Mouse (Mus musculus) erythroid progenitor cell, adult 5-6 weeks (primary cell): ENCODE measurements around the gene Cog2. TPM values are rescaled to one million over a fixed set of nuclear protein-coding genes. Genes with fewer than 3 reads are reported as not detected.
A peak's percentile ranks its signal among the peaks of the same experiment; 100 is the strongest.

Experiments
- ATAC-seq: replicated peaks from 2 replicates; pipeline ENCODE4 v1.8.0; 2016; ENCODE audit warnings: moderate number of reproducible peaks, mild to moderate bottlenecking, moderate TSS enrichment, inconsistent platforms; ENCODE audit not compliant: poor library complexity, low FRiP score, severe bottlenecking
- total RNA-seq, 2 experiments: library from RNA; stranded (forward) in 1 of 2; stranded (reverse) in 1 of 2; fragments of 150-400 nt in 1 of 2; fragments of 186-747, 209-891 nt in 1 of 2; gene quantifications; 2 replicates each; pipeline versions ENCODE4 v1.2.3 to v1.2.4; 2015 to 2017; ENCODE audit warnings: low replicate concordance in 2 of 2

Gene Cog2
- total RNA-seq, 2 experiments from 2014 or later, result 6.7 to 14.5 TPM

DNA sequence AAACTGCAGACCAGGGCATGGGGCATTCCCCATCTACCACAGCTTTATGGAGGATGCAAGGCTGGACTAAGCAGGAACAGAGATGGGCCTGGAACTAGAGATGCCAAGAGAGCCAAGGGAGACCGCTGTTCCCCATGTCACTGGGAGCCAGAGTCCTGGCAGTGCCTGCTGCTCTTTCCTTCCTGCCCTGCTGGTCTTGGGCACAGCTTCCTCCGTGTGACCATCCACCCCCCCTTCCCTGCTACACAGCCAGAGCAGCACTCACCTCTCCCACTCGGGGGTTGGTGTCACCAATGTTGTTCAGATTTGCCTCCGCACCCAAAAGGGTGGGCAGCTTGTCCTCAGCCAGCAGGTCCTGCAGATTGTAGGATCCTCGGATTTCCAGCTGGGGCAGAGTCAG, 36.9 kb downstream of the Cog2 start:
- no peak for ATAC-seq

DNA sequence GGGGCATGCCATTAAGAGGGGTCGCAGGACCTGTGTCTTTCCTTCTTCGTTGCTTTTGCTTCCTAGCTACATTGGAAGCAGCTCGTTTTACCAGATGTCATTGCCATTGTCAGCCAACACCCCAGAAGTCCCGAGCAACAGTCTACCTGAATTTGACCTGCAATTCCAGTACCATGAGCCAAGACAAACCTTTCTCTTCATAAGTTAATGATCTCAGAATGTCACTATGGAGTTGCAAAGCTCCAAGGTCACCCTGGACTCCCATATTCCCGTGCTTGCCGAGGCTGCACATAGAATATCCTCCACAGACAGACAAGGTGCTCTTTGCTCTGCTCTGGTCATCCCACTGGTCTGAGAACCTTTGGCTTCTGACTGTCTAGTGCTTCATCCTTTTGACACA, 46.6 kb downstream of the Cog2 start:
- no peak for ATAC-seq

DNA sequence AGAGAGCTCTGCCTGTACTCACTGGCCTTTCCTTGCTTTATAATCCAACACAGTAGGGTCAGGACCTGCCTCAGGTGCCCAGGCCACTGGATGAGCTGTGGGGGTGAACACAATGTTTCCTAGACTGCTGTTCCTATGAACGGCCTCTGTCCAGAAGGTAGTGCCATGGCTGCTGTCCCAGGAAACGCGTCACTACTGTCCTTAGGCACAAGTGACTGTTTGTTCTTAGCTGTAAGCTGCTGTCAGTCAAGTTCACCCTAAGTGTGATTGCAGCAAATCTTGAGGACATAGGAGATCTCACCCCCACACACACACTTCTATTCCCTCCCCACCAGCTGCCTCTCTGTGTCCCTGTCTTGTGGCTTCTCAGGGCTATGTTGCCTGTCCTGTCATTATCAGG, 47.0 kb downstream of the Cog2 start:
- no peak for ATAC-seq

DNA sequence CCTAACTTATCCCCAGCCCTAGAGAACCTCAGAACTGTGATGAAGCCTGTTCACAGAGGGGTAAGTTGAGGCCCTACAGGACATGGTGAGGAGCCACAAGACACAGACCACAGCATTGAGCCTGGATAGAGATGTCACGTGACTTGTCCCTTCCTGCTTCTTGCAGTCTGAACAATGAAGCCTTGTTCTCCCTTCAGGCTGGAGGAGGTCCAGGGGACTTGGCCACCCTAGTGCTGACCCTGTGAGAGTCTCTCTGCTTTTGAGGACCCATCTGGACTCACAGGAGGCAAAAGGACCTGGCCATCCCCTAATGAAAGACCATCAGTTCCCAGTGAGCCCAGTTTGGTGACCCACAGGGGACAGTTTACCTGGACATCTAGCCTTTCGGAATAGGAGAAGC, 48.5 kb downstream of the Cog2 start:
- ATAC-seq, result no peak

DNA sequence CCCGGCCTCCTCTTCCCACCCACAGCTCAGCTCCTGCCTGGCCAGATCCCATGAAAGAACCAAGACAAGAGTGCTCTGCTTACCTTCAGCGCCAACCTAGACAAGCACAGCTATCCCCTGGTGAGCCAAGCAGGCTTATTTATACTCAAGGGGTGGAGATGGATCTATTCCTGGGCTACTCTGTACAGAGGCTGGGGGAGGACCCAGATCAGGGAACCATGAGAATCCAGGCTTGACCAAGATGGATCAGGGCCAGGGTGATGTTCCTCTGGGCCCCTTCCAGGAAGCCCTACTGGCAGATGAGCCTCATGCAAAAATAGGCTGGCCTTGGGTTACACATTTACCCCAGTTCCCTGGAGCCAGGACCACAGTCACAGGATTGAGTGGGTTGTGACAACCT, 49.0 kb downstream of the Cog2 start, which contains the start of gene Agt:
TSS of gene Agt (minus strand) at position 114 of the 400 bp plus-strand sequence.
- ATAC-seq, result no peak

DNA sequence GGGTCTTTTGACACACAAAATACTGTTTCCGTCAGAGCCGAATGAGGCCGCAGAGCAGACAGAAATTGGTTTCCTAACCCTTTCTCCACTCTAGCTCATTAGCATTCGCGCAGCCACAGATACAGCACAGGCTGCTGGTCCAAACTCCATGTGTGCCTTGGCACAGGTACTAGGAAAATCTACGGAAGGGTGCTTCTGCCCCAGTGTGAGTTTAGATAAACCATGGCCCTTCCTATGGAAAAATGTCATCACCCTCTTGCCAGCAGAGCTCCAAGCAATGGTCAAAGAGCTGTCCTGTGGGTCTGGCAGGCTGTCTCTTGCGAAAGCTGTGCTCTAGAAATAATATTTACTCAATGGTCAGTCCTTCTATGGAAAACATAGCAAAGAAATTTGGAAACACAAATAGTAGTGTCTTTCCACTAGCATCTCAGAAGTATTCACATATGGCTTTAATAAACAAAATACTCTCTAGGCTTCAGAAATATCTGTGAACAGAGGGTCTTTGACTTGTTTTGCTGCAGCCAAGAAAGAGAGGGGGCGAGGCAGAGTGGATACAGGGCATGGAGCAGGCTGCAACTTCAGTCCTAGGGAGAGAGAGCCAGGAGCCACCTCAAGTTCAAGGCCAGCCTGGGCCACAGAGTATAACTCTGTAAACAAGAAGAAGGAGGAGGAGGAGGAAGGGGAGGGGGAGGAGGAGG, 51.3 kb downstream of the Cog2 start:
- ATAC-seq, result no peak

DNA sequence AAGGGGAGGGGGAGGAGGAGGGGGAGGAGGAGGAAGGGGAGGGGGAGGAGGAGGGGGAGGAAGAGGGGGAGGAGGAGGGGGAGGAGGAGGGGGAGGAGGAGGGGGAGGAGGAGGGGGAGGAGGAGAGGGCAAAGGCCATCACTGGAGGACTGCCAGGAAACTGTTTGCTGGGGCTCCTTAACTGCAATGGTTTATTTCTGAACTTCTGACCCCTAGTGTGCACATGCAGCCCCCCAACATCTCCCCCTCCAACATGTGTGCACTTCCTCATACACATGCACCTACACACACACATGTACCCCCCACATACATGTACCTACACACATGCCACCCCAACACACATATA, 51.8 kb downstream of the Cog2 start:
- no peak for ATAC-seq

DNA sequence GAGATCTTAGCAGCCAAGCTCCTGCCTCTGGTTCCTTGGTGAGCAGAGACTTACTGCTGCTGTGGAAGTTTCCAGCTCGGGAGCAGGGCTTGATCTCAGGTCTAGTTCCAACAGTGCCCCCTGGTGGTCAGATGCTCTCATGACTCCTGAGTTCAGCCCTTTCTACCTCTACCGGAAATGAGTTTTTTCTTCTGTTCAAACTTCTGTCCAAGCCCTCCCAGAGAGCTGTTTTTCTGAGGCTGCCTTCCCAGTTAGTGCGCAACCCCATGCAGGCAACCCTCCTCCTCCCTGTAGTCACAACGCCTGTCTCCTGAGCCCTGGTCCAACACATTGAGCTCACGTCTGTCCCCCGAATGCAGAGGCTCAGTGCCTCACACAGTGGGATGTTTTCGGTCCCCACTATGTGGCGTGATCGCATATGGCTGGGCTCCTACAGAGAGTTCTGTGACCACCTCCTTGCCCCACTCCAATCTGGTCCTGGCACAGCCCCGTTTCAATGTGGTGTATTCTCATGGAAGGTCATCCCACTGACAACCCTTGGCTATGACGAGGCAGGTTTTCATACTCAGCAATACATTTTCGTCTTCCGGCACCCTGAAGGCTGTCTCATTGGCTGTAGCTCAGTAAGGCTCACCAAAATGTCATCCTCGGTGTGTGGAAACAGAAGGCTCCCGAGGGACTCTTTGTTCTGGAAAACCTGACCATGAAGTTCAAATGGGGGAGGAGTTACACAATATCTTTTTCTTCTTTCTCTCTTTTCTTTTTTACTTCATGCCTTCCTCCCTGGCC, 53.2 kb downstream of the Cog2 start:
- ATAC-seq, result peak; percentile 82

DNA sequence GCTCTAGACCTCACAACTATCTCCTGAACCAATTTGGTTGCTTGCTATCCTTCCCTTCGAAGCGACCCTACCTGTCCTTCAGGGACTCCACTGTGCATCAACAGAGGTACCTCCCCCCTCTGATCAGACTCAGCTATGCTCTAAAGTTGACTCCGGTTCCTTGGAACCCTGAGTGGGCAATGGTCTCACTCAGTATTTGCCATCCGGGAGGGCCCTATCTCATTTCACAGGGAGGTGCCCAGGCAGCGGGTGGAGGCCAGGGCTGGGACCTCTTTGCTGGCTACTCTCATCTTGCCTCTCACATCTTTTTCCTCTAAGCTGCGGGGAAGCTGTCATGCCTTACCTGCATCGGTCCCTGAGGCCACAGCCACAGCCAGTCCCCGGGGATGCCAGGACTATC, 55.2 kb downstream of the Cog2 start, which contains the start of gene Capn9:
TSS of gene Capn9 (plus strand) at position 301 of the 400 bp plus-strand sequence.
- ATAC-seq, result no peak

DNA sequence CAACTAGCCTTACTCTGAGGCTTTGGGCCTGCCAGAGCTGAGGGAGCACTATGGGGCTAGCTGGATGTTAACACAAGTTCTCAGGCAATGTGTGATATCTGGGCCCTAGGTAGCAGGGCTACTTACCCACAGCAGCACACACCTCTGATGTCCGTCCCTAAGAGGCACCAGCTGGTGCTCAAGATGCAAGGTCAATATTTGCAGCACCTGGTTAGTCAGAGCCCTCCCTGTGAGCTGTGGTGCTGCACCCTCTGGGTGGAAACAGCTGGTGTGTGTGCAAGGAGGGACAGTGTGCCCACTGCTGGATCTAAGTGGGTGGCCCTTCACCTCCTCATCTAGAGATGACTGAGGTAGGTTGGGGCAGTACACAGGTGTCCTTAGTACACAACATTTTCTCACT, 56.2 kb downstream of the Cog2 start:
- ATAC-seq, result no peak

DNA sequence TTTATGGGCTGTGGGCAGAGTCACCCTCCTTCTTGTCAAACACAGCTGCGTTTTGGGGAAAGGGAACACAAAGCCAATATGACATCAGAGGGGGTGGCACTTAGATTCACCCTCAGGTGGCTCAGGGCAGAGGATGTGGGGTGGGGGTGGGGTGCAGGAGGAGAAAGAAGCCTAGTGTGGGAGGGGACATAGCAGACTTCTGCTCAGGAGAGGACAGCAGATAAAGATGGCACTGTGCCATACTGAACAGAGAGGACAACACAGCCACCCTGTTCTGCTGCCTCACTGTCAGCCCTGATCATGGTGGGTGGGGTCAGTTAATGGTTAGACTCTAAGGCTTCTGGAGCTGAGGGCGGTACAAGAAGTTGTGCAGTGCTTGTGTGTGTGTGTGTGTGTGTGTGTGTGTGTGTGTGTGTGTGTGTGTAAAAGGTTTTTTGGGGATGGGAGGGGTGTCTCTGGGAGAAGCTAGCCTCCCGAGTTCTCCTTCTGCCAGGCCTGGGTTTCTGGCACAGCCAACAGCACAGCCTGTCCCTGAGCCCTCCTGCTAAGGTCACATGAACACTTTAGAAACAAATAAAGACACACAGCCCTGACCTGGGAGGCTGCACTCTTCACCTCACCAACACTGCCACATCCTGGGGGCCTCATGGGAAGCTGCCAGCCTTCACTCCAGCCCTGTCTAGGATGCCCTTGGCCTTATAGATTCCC, 65.3 kb downstream of the Cog2 start:
- ATAC-seq, result no peak

DNA sequence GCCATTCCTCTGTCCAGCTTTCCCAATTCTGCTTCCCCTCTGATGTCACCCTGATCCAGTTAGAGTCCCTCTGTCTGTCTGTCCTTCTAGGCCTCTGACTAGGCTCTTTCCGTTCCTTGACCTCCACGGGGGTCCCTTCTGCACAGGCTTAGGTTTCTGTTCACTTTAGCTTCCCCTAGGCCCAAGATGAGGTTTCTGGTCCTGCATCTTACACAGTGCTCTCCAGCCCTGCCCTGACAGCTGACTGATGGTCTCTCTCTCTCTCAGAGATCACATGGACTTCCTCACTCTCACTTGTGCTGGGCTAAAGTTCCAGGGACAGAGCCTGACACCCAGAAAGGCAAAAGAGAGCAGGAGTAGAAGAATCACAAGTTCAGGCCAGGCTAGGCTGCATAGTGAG, 66.0 kb downstream of the Cog2 start:
- ATAC-seq, result no peak

DNA sequence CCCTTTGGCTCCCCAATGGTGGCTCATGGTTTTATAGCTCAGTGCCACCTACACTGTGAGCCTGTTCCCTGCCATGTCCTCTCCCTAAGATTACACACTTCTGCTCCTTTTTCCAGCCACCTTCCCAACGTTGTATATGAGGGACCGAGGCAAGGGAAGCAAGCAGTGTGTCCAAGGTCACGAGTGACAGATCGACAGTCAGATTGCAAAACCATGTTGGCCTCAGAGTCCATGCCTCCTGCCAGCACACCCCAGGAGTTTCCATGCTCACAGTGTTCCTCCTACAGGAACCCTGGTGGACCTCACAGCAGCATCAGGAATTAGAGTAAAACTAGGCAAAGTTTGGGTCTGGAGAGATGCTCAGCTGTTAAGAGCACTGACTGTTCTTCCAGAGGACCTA, 68.8 kb downstream of the Cog2 start:
- ATAC-seq, result no peak

Other genes starting within 250 kb of the Cog2 start
- not detected in 2 replicates for gene Pgbd5, start 81.1 kb upstream of the Cog2 start, total RNA-seq (2015; ENCODE audit: low replicate concordance)
- gene Pgbd5, start 81.1 kb upstream of the Cog2 start, total RNA-seq (2017; ENCODE audit: low replicate concordance), result not detected in 2 replicates
- 1.1 and 2.5 TPM in 2 replicates for gene Agt, start 48.9 kb downstream of the Cog2 start, total RNA-seq (2015; ENCODE audit: low replicate concordance)
- not detected in 2 replicates for gene Agt, start 48.9 kb downstream of the Cog2 start, total RNA-seq (2017; ENCODE audit: low replicate concordance)
- not detected in 2 replicates for gene Capn9, start 55.3 kb downstream of the Cog2 start, total RNA-seq (2015; ENCODE audit: low replicate concordance)
- not detected in 2 replicates for gene Capn9, start 55.3 kb downstream of the Cog2 start, total RNA-seq (2017; ENCODE audit: low replicate concordance)
- gene 2310022B05Rik, start 142.6 kb downstream of the Cog2 start, total RNA-seq (2015; ENCODE audit: low replicate concordance), result 38.6 and 42.8 TPM in 2 replicates
- gene 2310022B05Rik, start 142.6 kb downstream of the Cog2 start, total RNA-seq (2017; ENCODE audit: low replicate concordance), result 12.5 and 17.8 TPM in 2 replicates
- gene Ttc13, start 201.2 kb downstream of the Cog2 start, total RNA-seq (2015; ENCODE audit: low replicate concordance), result 26.3 and 34.8 TPM in 2 replicates
- gene Ttc13, start 201.2 kb downstream of the Cog2 start, total RNA-seq (2017; ENCODE audit: low replicate concordance), result 25.9 and 26.0 TPM in 2 replicates
- 1.7 TPM in 1 of 2 replicates, not detected in the other for gene Arv1, start 201.4 kb downstream of the Cog2 start, total RNA-seq (2015; ENCODE audit: low replicate concordance)
- 2.3 TPM in 1 of 2 replicates, not detected in the other for gene Arv1, start 201.4 kb downstream of the Cog2 start, total RNA-seq (2017; ENCODE audit: low replicate concordance)
- not detected in 2 replicates for gene Fam89a, start 231.1 kb downstream of the Cog2 start, total RNA-seq (2015; ENCODE audit: low replicate concordance)
- gene Fam89a, start 231.1 kb downstream of the Cog2 start, total RNA-seq (2017; ENCODE audit: low replicate concordance), result not detected in 2 replicates